Mouse (Mus musculus) spleen, postnatal 36 days (tissue): ENCODE measurements around the gene 6430628N08Rik.

Experiments used
- DNase-seq, 2 experiments: peaks; one replicate each; pipeline ENCODE4 v3.0.0; 2022; ENCODE audit warnings: low spot score in 2 of 2, mixed read lengths in 1 of 2

The 6430628N08Rik gene

GRCm38 (mm10) chr4:115886875-115887274 is 3.6 kb upstream of the 6430628N08Rik start:
- no peak for DNase-seq

GRCm38 (mm10) chr4:115890066-115890465 is 399 bp upstream of the 6430628N08Rik start:
- DNase-seq = no peak

GRCm38 (mm10) chr4:115894281-115894680 is 3.8 kb downstream of the 6430628N08Rik start:
- DNase-seq = no peak

GRCm38 (mm10) chr4:115897901-115898631 is 7.6 kb downstream of the 6430628N08Rik start:
- no peak for DNase-seq

GRCm38 (mm10) chr4:115902816-115903215 is 12.4 kb downstream of the 6430628N08Rik start:
- DNase-seq = peak; percentile 40 to 50

- DNase-seq = no peak
Measured at GRCm38 (mm10) chr4:115904375-115904774, 13.9 kb downstream of the 6430628N08Rik start.

GRCm38 (mm10) chr4:115905701-115906100 is 15.2 kb downstream of the 6430628N08Rik start:
- no peak for DNase-seq

- DNase-seq = no peak
Measured at GRCm38 (mm10) chr4:115906791-115907190, 16.3 kb downstream of the 6430628N08Rik start.

- no peak for DNase-seq
Measured at GRCm38 (mm10) chr4:115907994-115908393, 17.5 kb downstream of the 6430628N08Rik start.

GRCm38 (mm10) chr4:115908641-115909040 is 18.2 kb downstream of the 6430628N08Rik start:
- DNase-seq = no peak

- no peak for DNase-seq
Measured at GRCm38 (mm10) chr4:115911586-115911985, 21.1 kb downstream of the 6430628N08Rik start.

- no peak for DNase-seq
Measured at GRCm38 (mm10) chr4:115919911-115920310, 29.4 kb downstream of the 6430628N08Rik start.

GRCm38 (mm10) chr4:115922688-115923087 is 32.2 kb downstream of the 6430628N08Rik start:
- DNase-seq = no peak

- DNase-seq = no peak
Measured at GRCm38 (mm10) chr4:115923262-115923880, 32.9 kb downstream of the 6430628N08Rik start.

- no peak for DNase-seq
Measured at GRCm38 (mm10) chr4:115927637-115928036, 37.2 kb downstream of the 6430628N08Rik start.

- DNase-seq = no peak
Measured at GRCm38 (mm10) chr4:115931556-115932088, 41.2 kb downstream of the 6430628N08Rik start.

GRCm38 (mm10) chr4:115935835-115936581 is 45.5 kb downstream of the 6430628N08Rik start:
- DNase-seq = no peak

GRCm38 (mm10) chr4:115936646-115937045 is 46.2 kb downstream of the 6430628N08Rik start:
- DNase-seq = no peak

- no peak for DNase-seq
Measured at GRCm38 (mm10) chr4:115937061-115937976, 46.9 kb downstream of the 6430628N08Rik start.

- DNase-seq = no peak
Measured at GRCm38 (mm10) chr4:115938276-115939160, 48.1 kb downstream of the 6430628N08Rik start.
